Mouse (Mus musculus) cerebellum, postnatal 36 days (tissue): ENCODE results near the gene Lyzl6.
A peak's percentile ranks its signal among the peaks of the same experiment; 100 is the strongest.

Source experiments
- DNase-seq, 2 experiments: peaks; one replicate each; pipeline ENCODE4 v3.0.0; 2021 to 2022; ENCODE audit warnings: mixed read lengths in 2 of 2

Lyzl6 gene

GRCm38 (mm10) chr11:103638790-103639189 lies at the start of gene Lyzl6:
TSS of gene Lyzl6 (minus strand) at chr11:103638890.
- DNase-seq: no peak

GRCm38 (mm10) chr11:103686706-103687105 lies 48.0 kb upstream of the Lyzl6 start:
- no peak for DNase-seq

DNA sequence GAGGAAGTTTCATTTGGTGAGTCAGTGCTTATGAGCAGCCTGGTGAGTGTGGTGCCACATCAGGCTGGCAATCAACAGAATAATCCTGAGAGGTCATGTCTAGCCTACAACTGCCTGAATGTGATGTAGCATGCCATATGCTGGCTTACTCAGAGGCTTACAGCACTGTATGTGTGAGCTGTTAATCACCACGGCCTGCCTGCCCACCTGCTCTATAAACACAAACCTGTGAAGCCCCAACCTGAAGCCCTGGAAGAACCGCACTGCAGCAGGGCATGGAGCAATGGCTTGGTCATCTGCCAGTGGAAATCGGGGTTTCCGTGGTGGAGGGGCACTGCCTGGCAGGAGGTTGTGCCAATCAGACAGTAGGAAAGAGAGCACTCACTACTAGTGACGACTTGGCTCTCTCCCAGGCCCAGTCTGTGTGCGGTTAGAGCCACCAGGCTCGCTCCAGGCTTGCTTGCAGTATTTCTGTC lies 46.6 kb upstream of the Lyzl6 start:
- DNase-seq: no peak

- no peak for DNase-seq
Observed at GRCm38 (mm10) chr11:103683667-103684334, 45.1 kb upstream of the Lyzl6 start.

DNA sequence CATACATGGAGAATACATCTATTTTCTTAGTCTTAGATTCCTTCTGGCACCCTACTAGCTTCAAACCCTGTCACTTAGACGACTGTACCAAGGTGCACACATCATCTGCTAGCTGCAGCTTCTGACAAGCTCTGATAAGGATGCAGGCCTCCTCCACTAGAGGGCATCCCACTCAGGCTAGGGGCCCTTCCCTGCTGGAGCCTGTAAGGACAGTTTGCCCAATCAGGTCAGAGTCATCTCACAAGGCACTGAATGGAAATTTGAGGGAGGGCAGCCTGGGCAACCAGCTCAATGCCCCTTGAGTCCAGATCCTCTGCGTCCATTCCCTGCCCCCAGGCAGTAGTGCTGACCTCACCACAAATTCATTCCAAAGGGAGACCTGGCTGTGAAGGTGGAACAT lies 38.4 kb upstream of the Lyzl6 start:
- peak; percentile 43 to 52 for DNase-seq

- peak; percentile 69 to 82 for DNase-seq
Observed at GRCm38 (mm10) chr11:103675556-103675955, 36.9 kb upstream of the Lyzl6 start.

- DNase-seq: no peak
Observed at GRCm38 (mm10) chr11:103666907-103667426, 28.3 kb upstream of the Lyzl6 start.

DNA sequence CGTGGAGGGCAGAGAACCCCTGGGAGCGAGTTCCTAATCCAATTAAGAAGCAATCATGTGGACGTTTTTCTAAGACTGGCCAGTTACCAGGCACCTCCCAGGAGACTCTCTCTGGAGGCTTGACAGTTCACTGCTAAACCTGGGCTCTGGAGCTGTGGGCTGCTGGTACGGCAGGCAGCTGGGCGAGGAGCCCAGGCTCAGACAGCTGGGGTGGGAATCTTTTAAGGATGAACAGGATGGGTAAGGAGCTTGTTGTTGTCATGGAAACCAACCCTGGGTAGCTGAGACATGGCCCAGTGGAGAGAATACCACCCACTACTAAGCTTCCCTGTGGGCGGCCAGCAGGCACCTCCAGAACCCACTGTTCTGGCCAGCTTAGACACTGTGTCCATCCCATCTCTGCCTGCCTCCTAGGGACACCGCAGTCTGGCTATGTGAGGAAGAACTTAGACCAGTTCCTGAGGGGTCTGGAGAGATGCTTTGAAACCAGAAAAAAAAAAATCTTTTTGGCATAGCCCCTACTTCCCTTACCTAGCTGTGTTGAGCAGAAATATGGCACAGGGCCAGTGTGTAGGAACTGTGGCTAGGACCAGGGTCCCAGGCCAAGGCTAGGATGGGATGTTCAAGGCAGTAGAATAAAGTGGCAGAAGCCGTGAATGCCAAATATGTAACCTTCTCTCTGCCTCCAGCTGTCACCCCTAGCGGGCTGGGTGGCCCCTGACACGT lies 27.7 kb upstream of the Lyzl6 start:
- peak in 1 of 2 experiments; percentile 27 for DNase-seq

DNA sequence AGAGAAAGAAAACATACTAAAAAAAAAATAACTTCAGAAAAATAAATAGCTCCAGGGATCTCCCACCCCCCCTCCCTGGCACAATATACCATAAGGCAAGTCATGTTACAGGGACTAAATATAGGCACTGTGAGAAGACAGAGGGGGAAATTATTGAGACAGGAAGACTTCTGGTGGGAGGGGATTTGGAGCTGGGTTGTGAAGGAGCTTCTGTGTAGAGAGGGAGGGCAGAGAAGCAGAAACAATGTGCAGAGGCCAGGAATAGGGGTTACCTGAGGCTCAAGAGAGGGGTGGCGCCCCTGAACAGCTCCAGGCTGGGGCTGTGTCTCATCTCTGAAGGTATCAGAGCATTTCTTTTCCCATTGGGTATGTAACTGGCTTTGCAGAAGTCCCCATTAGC lies 27.0 kb upstream of the Lyzl6 start:
- no peak for DNase-seq

DNA sequence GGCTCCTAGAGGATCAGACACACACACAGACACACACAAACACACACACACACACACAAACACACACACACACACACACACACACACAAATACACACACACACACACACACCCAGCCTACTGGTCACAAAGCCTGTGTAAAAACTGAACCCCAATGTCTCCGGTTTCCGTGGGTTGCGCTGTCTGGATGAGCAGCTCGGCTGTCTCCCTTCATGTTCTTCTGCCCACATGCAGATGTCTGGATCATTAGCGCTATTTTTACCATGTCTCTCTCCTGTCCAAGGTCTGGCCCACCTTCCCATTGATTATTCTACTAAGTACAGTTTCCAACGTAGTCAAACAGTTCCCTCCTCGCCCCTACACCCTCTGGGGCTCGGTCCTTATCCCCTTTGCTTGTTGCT lies 24.4 kb upstream of the Lyzl6 start:
- DNase-seq: no peak

DNA sequence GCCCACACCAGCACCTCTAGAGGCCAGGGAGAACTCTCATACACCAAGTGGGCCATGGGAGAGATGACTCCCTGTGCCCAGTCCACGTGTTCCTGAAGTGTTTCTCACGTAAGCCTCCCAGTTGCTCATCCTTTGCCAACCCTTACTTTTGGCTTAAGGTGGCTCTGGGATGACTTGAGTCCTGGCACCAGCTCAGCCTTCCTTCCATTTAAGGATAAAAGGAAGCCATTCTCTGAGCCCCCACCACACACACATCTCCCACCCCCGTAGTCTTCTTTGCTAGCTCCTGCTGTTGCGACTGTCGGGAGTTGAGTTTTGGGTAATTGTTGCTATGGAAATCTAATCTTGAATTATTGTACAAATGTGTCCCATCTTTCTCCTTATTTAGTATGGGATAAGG lies 23.9 kb upstream of the Lyzl6 start:
- DNase-seq: no peak

DNA sequence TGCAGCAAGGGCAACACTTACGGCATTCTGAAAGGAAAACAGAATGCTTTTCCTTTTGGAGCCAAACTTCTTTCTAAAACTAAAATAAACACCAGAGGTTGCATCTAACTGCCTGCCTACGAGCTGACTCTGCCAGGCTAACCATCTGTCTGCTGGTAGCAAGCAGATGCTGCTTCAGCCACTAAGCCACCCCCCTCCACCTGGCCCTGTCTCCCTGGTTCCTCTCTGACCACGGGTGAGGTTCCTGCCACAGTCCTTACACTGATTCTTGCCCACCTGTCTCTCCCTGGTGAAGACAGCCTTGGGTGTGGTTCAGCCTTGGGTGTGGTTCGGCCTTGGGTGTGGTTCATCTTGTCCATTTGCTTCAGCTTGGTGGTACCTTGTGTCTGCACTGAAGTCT lies 23.2 kb upstream of the Lyzl6 start:
- DNase-seq: peak in 1 of 2 experiments; percentile 23

GRCm38 (mm10) chr11:103658189-103658588 lies 19.5 kb upstream of the Lyzl6 start:
- DNase-seq: no peak

DNA sequence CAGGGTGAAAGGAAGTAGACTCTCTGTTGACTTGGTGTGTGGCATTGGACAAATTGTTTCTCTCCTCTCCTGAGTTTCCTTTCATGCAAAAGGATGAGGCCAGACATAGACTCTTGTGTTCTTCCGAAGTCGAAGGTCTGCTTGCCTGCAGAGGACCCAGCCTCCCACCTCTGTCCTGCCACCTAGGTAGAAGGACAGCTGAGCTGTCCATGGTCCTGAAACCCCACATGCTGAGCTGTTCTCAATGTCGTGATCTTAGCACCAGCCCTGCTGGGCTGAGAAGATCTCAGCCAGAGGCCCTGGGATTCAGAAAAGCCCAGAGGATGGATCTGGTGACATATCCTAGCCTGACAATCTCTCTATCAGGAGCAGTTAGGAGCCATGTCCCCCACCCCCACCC lies 17.8 kb upstream of the Lyzl6 start:
- DNase-seq: no peak

DNA sequence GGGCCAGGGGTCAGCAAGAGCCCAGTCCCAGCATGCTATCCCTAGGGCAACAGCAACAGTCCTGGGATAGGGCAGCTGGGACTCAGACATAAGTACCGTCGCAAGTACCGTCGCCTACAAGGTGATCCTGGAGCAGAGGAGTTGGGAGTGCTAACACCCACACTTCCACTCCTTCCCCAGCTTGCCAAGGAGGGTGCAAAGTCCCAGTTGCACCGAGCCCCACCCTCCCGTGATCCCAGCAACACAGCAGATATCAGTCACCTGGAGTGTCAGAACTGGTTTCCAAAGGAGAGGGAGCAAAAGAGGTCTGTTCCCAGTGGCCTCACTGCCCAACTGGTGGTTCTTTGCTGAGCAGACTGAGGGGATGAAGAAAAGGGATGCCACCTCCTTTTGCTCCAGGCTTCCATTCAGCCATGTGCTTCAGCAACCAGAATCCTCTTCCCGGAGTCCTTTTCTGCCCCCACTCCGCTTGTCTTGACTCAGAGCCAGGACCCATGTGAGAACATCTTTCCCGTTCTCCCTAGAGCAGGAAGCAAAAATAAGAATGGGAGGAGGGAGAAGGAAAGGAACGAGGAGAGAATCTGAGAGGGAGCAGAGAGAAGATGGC lies 14.8 kb upstream of the Lyzl6 start:
- DNase-seq: no peak

DNA sequence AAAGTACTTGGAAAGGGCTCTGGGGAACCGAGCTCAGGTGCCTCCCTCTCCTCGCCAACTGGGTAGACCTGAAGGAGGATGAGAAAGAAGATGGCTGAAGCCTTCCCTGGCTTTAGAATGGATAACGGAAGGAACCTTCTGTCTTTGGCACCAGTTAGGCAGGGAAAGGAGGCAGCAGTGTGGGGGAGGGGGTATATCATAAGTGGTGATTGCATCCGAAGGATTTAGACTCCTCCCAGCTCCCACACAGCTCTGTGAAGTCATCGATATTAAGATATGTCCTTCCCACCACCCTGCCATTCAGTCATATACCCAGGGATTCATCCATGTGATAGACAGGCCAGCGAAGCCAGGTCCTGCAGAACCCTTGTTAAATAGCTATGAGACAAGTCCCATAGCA lies 12.7 kb upstream of the Lyzl6 start:
- DNase-seq: no peak

GRCm38 (mm10) chr11:103649983-103650493 lies 11.3 kb upstream of the Lyzl6 start:
- no peak for DNase-seq

DNA sequence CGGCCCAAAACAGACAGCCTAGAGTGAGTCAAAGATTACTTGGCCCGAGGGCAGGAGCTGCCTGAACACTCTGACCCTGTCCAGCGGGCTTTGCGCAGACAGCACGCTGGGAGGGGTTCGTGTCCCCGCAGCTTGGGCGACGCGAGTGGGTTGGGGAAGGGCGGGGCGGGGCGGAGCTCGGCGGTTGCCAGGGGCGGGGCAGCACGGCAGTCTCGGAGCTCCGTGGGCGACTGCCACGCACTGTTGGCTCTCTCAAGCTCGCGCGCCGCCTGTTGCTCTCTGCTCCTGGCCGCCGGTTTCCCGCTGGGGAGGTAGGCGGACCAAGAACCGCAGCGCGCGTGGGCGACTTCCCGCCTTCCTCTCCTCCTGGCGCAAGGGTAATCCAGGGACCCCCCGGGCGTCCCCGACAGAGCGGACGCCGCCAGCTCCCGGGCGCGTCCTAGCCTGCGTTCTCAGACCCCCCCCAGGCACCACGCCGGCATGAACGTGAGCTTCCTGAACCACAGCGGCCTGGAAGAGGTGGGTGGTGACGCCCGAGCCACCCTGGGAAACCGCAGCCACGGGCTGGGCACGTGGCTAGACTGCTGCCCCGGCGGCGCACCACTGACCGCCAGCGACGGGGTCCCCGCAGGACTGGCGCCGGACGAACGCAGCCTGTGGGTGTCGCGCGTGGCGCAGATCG lies 10.8 kb upstream of the Lyzl6 start, which contains the start of gene Rprml:
Gene Rprml, plus strand, starts transcription at position 270 of the 682 bp plus-strand sequence.
- DNase-seq: peak; percentile 19 to 26

GRCm38 (mm10) chr11:103648656-103649055 lies 10.0 kb upstream of the Lyzl6 start:
- DNase-seq: no peak

- no peak for DNase-seq
Observed at GRCm38 (mm10) chr11:103647921-103648620, 9.4 kb upstream of the Lyzl6 start.

- DNase-seq: no peak
Observed at GRCm38 (mm10) chr11:103646301-103646700, 7.6 kb upstream of the Lyzl6 start.

- DNase-seq: peak; percentile 37 to 42
Observed at GRCm38 (mm10) chr11:103645731-103646130, 7.0 kb upstream of the Lyzl6 start.
